Mouse (Mus musculus) C2C12 (cell line): Measurements from ENCODE around the gene Lurap1l.

ENCODE experiments used
- CEBPB ChIP-seq: IDR thresholded peaks from one replicate; pipeline ENCODE4 v1.6.1; 2011; ENCODE audit warnings: low read depth, mild to moderate bottlenecking, control low read depth, moderate library complexity
- CTCF ChIP-seq: IDR thresholded peaks from one replicate; pipeline ENCODE4 v1.5.1; 2011; ENCODE audit not compliant: control insufficient read depth, insufficient read depth, insufficient read length
- MAX ChIP-seq: IDR thresholded peaks from one replicate; pipeline ENCODE4 v1.6.1; 2011; ENCODE audit warnings: mild to moderate bottlenecking, control low read depth
- MYOD1 ChIP-seq: IDR thresholded peaks from one replicate; pipeline ENCODE4 v1.6.1; 2011; ENCODE audit warnings: low read depth; ENCODE audit not compliant: control insufficient read depth, insufficient read length
- MYOG ChIP-seq: IDR thresholded peaks from one replicate; pipeline ENCODE4 v1.6.1; 2011; ENCODE audit not compliant: control insufficient read depth, insufficient read length; ENCODE audit errors: extremely low read depth
- USF1 ChIP-seq: IDR thresholded peaks from one replicate; pipeline ENCODE4 v1.6.1; 2011; ENCODE audit warnings: low read depth, mild to moderate bottlenecking, control low read depth, moderate library complexity

- no peak for TF ChIP-seq USF1
- TF ChIP-seq CTCF = no peak
- no peak for TF ChIP-seq CEBPB
- no peak for TF ChIP-seq MYOD1
- no peak for TF ChIP-seq MAX
- TF ChIP-seq MYOG = no peak
Observed at GRCm38 (mm10) chr4:80895278-80895894, 15.1 kb upstream of the Lurap1l start.
